In the genomic region with DNA sequence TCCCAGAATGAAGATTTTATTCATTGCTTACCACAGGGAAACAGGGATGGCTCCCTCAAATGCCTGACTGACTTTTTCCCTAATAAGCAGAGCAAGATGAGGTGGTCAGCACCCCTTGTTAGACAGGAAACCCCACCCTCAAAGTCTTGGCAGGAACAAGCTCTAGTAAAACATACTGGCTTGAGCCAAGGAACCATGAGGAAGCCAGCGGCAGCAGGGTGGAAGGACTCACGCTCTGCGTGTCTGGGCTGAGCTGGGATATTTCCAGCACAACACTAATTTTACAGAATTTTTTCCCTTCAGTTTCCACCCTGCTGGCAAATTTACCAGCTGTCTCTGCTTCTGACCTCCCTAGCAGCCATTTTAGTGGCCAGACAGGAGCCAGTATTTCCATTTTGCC, we compare ENCODE assay signal across 7 mouse cellular contexts. TPM values are rescaled to one million over a fixed set of nuclear protein-coding genes. Genes with fewer than 3 reads are reported as not detected.
DNase-seq lines count a peak whose midpoint lies in the region; ATAC-seq lines count a peak whose summit lies in the region.

No protein-coding gene starts in this region.

- no peaks in the 10 kb centered on the region for H3K27me3 ChIP-seq in heart, embryonic 13.5 days (replicated peaks)
- no peaks in the 10 kb centered on the region for H3K27me3 ChIP-seq in lung, embryonic 15.5 days

- no peak overlapping the region for H3K4me3 ChIP-seq in heart, embryonic 13.5 days
- H3K4me3 ChIP-seq in lung, embryonic 15.5 days, result no peak overlapping the region

- no peak overlapping the region; the same call in 1 of the 2 replicates for H3K9ac ChIP-seq in heart, embryonic 13.5 days
- no peak overlapping the region for H3K9ac ChIP-seq in lung, embryonic 15.5 days

- peak; percentile 26 for DNase-seq in Muller cell, postnatal 12 days (ENCODE audit: inconsistent ontology term)
- DNase-seq in brain, adult 2 months (ENCODE audit: low read depth, low spot score), result peak; percentile 53
- no peak for DNase-seq in spleen, postnatal 36 days (ENCODE audit: low spot score in 2 of 2)
- DNase-seq in right cerebral cortex, postnatal 25 days, result no peak
- DNase-seq in layer of hippocampus, adult 9-10 months (ENCODE audit: low spot score), result no peak

- ATAC-seq in heart, embryonic 13.5 days (ENCODE audit: extremely low read depth, insufficient number of reproducible peaks, low FRiP score, low TSS enrichment), result no peak
- no peak for ATAC-seq in lung, embryonic 15.5 days (ENCODE audit: borderline replicate concordance, extremely low read depth, low FRiP score, low TSS enrichment)

- H3K36me3 ChIP-seq in heart, embryonic 13.5 days, result peaks cover 41% of the 10 kb centered on the region
- H3K36me3 ChIP-seq in lung, embryonic 15.5 days, result peaks cover 22% of the 10 kb centered on the region

- H3K4me1 ChIP-seq in heart, embryonic 13.5 days, result peaks cover 91% of the 10 kb centered on the region
- H3K4me1 ChIP-seq in lung, embryonic 15.5 days, result peaks cover 77% of the 10 kb centered on the region

- H3K9me3 ChIP-seq in heart, embryonic 13.5 days, result no peaks in the 10 kb centered on the region
- no peaks in the 10 kb centered on the region for H3K9me3 ChIP-seq in lung, embryonic 15.5 days

- no peak overlapping the region for H3K4me2 ChIP-seq in heart, embryonic 13.5 days
- no peak overlapping the region for H3K4me2 ChIP-seq in lung, embryonic 15.5 days

- peak overlapping the region; percentile 94 for H3K27ac ChIP-seq in heart, embryonic 13.5 days (replicated peaks)
- H3K27ac ChIP-seq in lung, embryonic 15.5 days, result peak overlapping the region; percentile 43

- 65% methylated on average over 3 of the region's 3 CpGs for WGBS in heart, embryonic 13.5 days
- 52% methylated on average over 3 of the region's 3 CpGs for whole genome bisulfite sequencing in lung, embryonic 15.5 days

RNA-seq across cellular contexts. Expression of a gene that starts 7.4 kb away (rescaled TPM):
- polyA plus RNA-seq in heart, embryonic 13.5 days (2015; fragmentation: Nextera tagmentation; extraction: Ambion mirVana), result 18.6 and 19.0 TPM in 2 replicates
- polyA plus RNA-seq in lung, embryonic 15.5 days (2015; fragmentation: Nextera tagmentation; extraction: Ambion mirVana), result 23.6 and 25.7 TPM in 2 replicates

RNA-seq across cellular contexts. Expression of a gene that starts 25.4 kb away (rescaled TPM):
- 6.5 and 7.5 TPM in 2 replicates for polyA plus RNA-seq in heart, embryonic 13.5 days (2015; fragmentation: Nextera tagmentation; extraction: Ambion mirVana)
- polyA plus RNA-seq in lung, embryonic 15.5 days (2015; fragmentation: Nextera tagmentation; extraction: Ambion mirVana), result 15.1 and 15.2 TPM in 2 replicates

RNA-seq across cellular contexts. Expression of a gene that starts 33.9 kb away (rescaled TPM):
- 7.7 and 8.9 TPM in 2 replicates for polyA plus RNA-seq in heart, embryonic 13.5 days (2015; fragmentation: Nextera tagmentation; extraction: Ambion mirVana)
- 15.6 and 16.7 TPM in 2 replicates for polyA plus RNA-seq in lung, embryonic 15.5 days (2015; fragmentation: Nextera tagmentation; extraction: Ambion mirVana)

RNA-seq across cellular contexts. Expression of a gene that starts 44.1 kb away (rescaled TPM):
- polyA plus RNA-seq in heart, embryonic 13.5 days (2015; fragmentation: Nextera tagmentation; extraction: Ambion mirVana), result 0.62 and 1.2 TPM in 2 replicates
- 2.5 and 3.0 TPM in 2 replicates for polyA plus RNA-seq in lung, embryonic 15.5 days (2015; fragmentation: Nextera tagmentation; extraction: Ambion mirVana)

RNA-seq across cellular contexts. Expression of a gene that starts 51.8 kb away (rescaled TPM):
- polyA plus RNA-seq in heart, embryonic 13.5 days (2015; fragmentation: Nextera tagmentation; extraction: Ambion mirVana), result 1.8 and 2.3 TPM in 2 replicates
- 17.0 and 18.7 TPM in 2 replicates for polyA plus RNA-seq in lung, embryonic 15.5 days (2015; fragmentation: Nextera tagmentation; extraction: Ambion mirVana)

Comparison
In these comparisons a context has a peak if more than half of its experiments do, and no peak if none do; other contexts are left out.
1. DNase-seq: peak in Muller cell, postnatal 12 days (single experiment) and brain, adult 2 months (single experiment); none in spleen, postnatal 36 days (0 of 2), right cerebral cortex, postnatal 25 days (single experiment) and layer of hippocampus, adult 9-10 months (single experiment).